Mouse (Mus musculus) stomach, postnatal 0 days (tissue): Measurements from ENCODE around the gene Cdc42bpg.

Experiments
- CTCF ChIP-seq: IDR thresholded peaks from 2 replicates; pipeline ENCODE4 v1.5.1; 2016; ENCODE audit warnings: antibody characterized with exemption, low read depth, mild to moderate bottlenecking, moderate library complexity
- EP300 ChIP-seq: optimal IDR thresholded peaks from 2 replicates; pipeline ENCODE3; 2016; ENCODE audit warnings: antibody characterized with exemption

GRCm38 (mm10) chr19:6285226-6285625 is 21.0 kb upstream of the Cdc42bpg start:
- TF ChIP-seq CTCF, result no peak
- no peak for TF ChIP-seq EP300
